Mouse (Mus musculus) lung, adult 10 weeks (tissue): ENCODE data around the gene Zfyve1. TPM values are rescaled to one million over a fixed set of nuclear protein-coding genes. Genes with fewer than 3 reads are reported as not detected.

Experiments
- polyA plus RNA-seq: library from polyadenylated mRNA; stranded (reverse); fragments of 350-450 nt; fragmentation: Illumina TruSeq; extraction: RNeasy Lipid Tissue Mini Kit (QIAGEN cat#74804); gene quantifications from one replicate; pipeline ENCODE4 v1.2.3, GENCODE M21; 2014; ENCODE audit warnings: low read depth, low replicate concordance; ENCODE audit not compliant: insufficient read depth

The Zfyve1 gene
- 10.2 TPM for polyA plus RNA-seq

GRCm38 (mm10) chr12:83597025-83597501 is at the start of gene Zfyve1:
Gene Zfyve1, minus strand, starts transcription at chr12:83597222.

GRCm38 (mm10) chr12:83630936-83631335 is 33.9 kb upstream of the Zfyve1 start, which contains the start of gene Rbm25:
Gene Rbm25, plus strand, starts transcription at chr12:83631236.

DNA sequence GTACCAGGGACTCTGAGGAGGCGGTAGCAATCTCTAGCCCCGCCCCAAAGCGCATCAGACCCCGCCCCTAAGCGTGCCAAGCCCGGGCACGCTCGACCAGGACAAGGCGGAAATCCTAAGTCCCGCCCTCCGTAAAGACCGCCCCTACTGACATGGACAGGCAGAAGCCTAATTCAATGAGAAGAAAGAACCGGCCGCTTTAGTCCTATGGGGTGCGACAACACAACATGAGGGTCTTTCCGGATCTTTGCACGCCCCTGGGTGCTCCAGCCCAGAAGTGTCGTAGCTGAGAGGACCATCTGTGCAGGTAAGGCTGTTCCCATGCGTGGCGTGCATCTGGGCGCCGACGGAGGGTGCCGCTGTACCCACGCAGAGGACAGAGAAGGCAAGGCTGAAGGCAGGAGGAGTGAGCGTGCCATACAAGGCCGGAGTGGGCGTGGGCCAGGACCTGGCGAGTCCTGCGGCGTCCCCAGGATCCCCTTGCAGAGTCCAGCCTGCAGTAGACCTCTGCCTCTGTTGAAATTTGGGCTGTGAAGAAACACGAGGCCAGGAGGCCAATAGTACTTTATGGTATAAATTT is 76.6 kb downstream of the Zfyve1 start, which contains the start of gene Dcaf4:
Gene Dcaf4 (plus strand): TSS at position 156 of the 580 bp plus-strand sequence.

Other genes starting within 250 kb of the Zfyve1 start
- 0.69 TPM for gene Dpf3, start 109.5 kb downstream of the Zfyve1 start, polyA plus RNA-seq
- gene Dcaf4, start 76.8 kb downstream of the Zfyve1 start, polyA plus RNA-seq: 5.5 TPM
- gene Rbm25, start 34.0 kb upstream of the Zfyve1 start, polyA plus RNA-seq: 29.7 TPM
- 23.6 TPM for gene Psen1, start 90.9 kb upstream of the Zfyve1 start, polyA plus RNA-seq
- gene Papln, start 166.4 kb upstream of the Zfyve1 start, polyA plus RNA-seq: 0.14 TPM